Mouse (Mus musculus) E14TG2a.4 (cell line): Measurements from ENCODE around the gene Gm49336.

Experiments
- CTCF ChIP-seq: conservative IDR thresholded peaks from 2 replicates; pipeline ENCODE4 v1.5.1; 2014; ENCODE audit warnings: low read length
- NANOG ChIP-seq: IDR thresholded peaks from 2 replicates; pipeline ENCODE4 v1.6.1; 2014; ENCODE audit warnings: borderline replicate concordance, low read length, mixed read lengths
- POU5F1 ChIP-seq: IDR thresholded peaks from 2 replicates; pipeline ENCODE4 v1.6.1; 2014; ENCODE audit warnings: low read length, borderline replicate concordance

DNA sequence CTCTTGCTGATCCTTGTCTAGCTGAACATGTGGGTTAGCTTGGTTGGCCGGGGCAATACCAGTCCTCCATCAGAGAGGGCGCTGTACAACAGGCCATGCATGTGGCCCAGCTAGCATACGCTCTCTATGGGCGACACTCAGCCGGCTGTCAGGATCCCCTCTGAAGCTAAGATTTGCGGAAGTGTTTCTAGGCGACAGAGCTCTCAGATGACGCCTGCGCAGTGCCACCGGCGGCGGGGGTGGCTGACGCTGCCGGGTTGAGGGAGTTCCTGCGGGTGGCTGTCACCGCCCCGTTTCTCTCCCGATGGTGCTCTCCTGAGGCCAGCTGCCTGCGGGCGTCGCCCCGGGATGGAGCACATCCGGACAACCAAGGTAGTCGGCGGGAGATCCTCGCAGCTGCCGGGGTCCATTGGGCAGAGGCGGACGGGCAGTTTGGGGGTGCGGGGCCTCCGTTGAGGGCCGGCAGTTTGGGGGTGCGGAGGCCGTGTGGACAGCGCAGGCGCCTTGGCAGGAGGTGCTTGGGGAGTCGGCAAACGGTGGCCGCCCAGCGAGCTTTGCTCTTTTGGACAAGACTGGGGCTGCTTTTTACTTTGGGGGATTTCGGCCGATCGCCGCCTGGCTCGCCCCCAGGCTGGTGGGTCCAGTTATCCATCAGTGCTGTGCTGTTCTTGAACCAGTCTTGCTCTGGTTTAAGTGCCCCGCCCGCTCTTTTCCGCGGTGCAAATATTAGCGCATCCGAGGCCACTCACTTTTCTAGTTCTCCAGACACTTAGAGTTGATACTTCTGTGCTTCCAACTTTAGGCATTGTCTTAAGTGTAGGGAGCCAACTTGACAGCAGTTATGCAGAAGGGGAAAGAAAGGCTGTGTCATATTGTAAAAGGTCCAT lies 13.9 kb upstream of the Gm49336 start, which contains the start of gene Mtmr6:
- TF ChIP-seq CTCF (peak; percentile 98), POU5F1 (no peak), NANOG (no peak)
